Mouse (Mus musculus): ENCODE data around the gene Gm49395. TPM values are rescaled to one million over a fixed set of nuclear protein-coding genes. Genes with fewer than 3 reads are reported as not detected.

Gene Gm49395
- 1.5 and 2.0 TPM in 2 replicates for polyA plus RNA-seq (2016; fragmentation: Nextera tagmentation; extraction: Ambion mirVana)

GRCm38 (mm10) chr13:115101355-115102191 is at the start of gene Gm49395, which contains the start of gene Itga1:
Gene Gm49395 (minus strand): TSS chr13:115101921.
Gene Itga1 (minus strand): TSS chr13:115101964.
- under 1% methylated on average over 39 of the region's 39 CpGs for WGBS
- Histone ChIP-seq H3K4me1 (peaks cover 8% of the 10 kb centered on the region; the same call in 1 of the 2 replicates), H3K9ac (replicated peaks) (peak within 1 kb of the TSS; percentile 39; the same call in 1 of the 2 replicates), H3K27me3 (peaks cover 32% of the 10 kb centered on the region), H3K4me3 (peak within 1 kb of the TSS; percentile 44), H3K4me2 (replicated peaks) (peak within 1 kb of the TSS; percentile 71), H3K9me3 (no peaks in the 10 kb centered on the region), H3K27ac (replicated peaks) (no peak within 1 kb of the TSS), H3K36me3 (no peaks in the 10 kb centered on the region)
- peak; percentile 78 for ATAC-seq (ENCODE audit: low FRiP score, low read depth)

GRCm38 (mm10) chr13:115150602-115151001 is 48.9 kb upstream of the Gm49395 start:
- H3K4me3 ChIP-seq: no peak overlapping the region
- no peak overlapping the region for H3K9ac ChIP-seq (replicated peaks)
- no peaks in the 10 kb centered on the region for H3K27me3 ChIP-seq
- H3K9me3 ChIP-seq: no peaks in the 10 kb centered on the region
- ATAC-seq (ENCODE audit: low FRiP score, low read depth): no peak
- H3K27ac ChIP-seq (replicated peaks): no peak overlapping the region
- 100% methylated on average over 1 of the region's 1 CpGs for WGBS
- no peaks in the 10 kb centered on the region for H3K36me3 ChIP-seq
- no peak overlapping the region for H3K4me2 ChIP-seq (replicated peaks)
- H3K4me1 ChIP-seq: no peaks in the 10 kb centered on the region

DNA sequence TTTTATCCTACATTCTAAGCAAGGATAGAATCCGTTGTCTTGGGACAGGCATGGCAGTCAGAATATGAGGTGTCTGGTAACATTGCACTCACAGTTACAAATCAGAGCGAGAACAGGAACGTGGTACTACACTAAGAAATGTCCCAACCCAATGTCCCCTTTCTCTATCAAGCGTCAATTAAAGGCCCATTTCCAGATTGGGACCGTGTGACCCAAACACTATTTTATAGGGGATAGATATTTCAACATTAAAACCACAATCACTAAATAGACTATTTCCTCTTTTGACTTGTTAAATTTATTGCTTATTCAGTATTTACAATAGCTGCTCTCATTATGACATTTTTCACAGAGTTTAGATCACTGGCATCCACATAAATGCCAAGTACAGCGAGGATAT is 48.1 kb upstream of the Gm49395 start:
- Histone ChIP-seq H3K4me1 (no peaks in the 10 kb centered on the region), H3K27me3 (no peaks in the 10 kb centered on the region), H3K9me3 (no peaks in the 10 kb centered on the region), H3K9ac (replicated peaks) (no peak overlapping the region), H3K27ac (replicated peaks) (no peak overlapping the region), H3K36me3 (no peaks in the 10 kb centered on the region), H3K4me2 (replicated peaks) (no peak overlapping the region), H3K4me3 (no peak overlapping the region)
- 89% methylated on average over 6 of the region's 6 CpGs for WGBS
- no peak for ATAC-seq (ENCODE audit: low FRiP score, low read depth)

DNA sequence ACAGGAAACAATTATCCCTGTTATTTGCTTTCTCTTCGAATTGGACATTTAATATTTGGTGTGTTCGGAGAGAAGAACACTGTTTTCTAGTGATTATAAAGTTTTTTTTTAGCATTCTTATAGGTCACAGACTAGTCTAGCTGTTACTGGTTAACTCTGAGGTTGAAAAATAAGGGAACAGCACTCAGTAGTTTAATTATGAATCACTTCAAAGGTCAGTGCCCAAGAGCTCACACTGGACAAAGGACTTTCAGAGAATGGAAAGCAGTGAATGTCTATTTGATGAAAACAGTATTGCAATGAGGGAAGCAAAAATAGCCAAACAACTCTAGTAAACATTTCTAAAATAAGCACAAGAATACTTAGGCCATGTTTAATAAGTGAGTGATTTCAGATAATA is 41.9 kb upstream of the Gm49395 start:
- H3K9ac ChIP-seq (replicated peaks): no peak overlapping the region
- H3K4me1 ChIP-seq: no peaks in the 10 kb centered on the region
- H3K4me2 ChIP-seq (replicated peaks): no peak overlapping the region
- H3K27me3 ChIP-seq: no peaks in the 10 kb centered on the region
- 94% methylated on average over 2 of the region's 2 CpGs for WGBS
- no peak for ATAC-seq (ENCODE audit: low FRiP score, low read depth)
- no peaks in the 10 kb centered on the region for H3K9me3 ChIP-seq
- no peak overlapping the region for H3K4me3 ChIP-seq
- H3K27ac ChIP-seq (replicated peaks): no peak overlapping the region
- H3K36me3 ChIP-seq: no peaks in the 10 kb centered on the region

DNA sequence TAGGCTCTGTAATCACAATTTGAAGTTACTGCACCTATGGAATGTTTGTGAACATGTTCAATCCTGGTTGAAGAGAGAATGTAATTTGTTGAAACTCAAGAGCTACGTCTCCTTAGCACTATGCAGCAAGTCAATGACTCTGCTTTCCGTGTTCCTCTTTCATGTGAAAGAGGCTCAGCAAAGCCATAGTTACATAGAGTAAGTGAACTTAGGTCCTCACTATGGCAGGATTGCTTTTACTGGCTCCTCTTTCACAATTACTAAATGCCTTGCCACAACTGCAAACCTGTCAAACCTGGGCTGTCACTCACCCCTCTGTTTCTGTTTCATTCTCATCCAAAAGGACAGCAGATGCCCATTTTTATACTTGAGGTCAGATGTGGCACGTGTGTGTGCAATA is 40.3 kb upstream of the Gm49395 start:
- H3K36me3 ChIP-seq: no peaks in the 10 kb centered on the region
- 87% methylated on average over 3 of the region's 3 CpGs for WGBS
- no peaks in the 10 kb centered on the region for H3K4me1 ChIP-seq
- no peak for ATAC-seq (ENCODE audit: low FRiP score, low read depth)
- H3K4me3 ChIP-seq: no peak overlapping the region
- H3K9ac ChIP-seq (replicated peaks): no peak overlapping the region
- H3K9me3 ChIP-seq: no peaks in the 10 kb centered on the region
- no peaks in the 10 kb centered on the region for H3K27me3 ChIP-seq
- no peak overlapping the region for H3K4me2 ChIP-seq (replicated peaks)
- H3K27ac ChIP-seq (replicated peaks): no peak overlapping the region

DNA sequence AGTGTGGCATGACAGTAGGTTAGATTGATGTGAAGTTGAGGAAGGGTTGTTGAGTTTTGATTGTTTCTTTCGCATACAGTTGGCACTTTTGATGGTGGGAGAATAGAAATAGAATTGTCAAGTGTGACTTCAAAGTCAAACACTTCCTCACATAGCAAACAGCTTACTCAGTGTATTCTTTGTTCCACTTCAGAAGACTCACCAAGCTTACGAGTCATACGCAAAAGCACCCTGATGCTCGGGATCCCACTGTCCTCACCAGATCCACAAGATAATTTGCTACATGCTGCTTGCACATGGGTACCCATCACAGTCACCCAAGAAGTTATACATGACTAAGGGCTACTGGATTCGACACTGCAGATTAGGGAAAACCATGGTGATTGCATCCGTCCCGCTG is 36.8 kb upstream of the Gm49395 start:
- Histone ChIP-seq H3K4me1 (no peaks in the 10 kb centered on the region), H3K4me2 (replicated peaks) (no peak overlapping the region), H3K27ac (replicated peaks) (no peak overlapping the region), H3K9me3 (no peaks in the 10 kb centered on the region), H3K4me3 (no peak overlapping the region), H3K27me3 (no peaks in the 10 kb centered on the region), H3K36me3 (no peaks in the 10 kb centered on the region), H3K9ac (replicated peaks) (no peak overlapping the region)
- 89% methylated on average over 7 of the region's 7 CpGs for WGBS
- no peak for ATAC-seq (ENCODE audit: low FRiP score, low read depth)

DNA sequence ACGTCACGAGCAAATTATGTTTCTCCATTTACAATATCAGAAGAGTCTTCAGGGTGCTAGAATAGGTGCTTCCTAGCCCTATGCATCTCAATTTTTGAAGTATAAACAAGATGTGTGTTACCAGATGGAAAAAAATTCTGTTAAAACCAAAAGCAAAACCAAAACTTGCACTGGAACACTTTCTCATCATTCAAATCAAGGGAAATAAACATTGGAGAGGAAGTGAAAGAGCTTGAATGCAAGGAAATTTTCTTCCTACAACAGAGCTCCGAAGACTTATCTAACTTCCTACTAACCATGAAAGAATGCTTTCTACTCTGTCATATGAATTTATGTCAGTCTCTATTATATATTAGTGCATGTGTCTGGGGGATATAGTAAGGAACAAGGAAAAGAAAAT is 35.0 kb upstream of the Gm49395 start:
- H3K27ac ChIP-seq (replicated peaks): no peak overlapping the region
- no peaks in the 10 kb centered on the region for H3K27me3 ChIP-seq
- H3K36me3 ChIP-seq: no peaks in the 10 kb centered on the region
- no peaks in the 10 kb centered on the region for H3K9me3 ChIP-seq
- WGBS: 83% methylated on average over 3 of the region's 3 CpGs
- ATAC-seq (ENCODE audit: low FRiP score, low read depth): no peak
- H3K4me3 ChIP-seq: no peak overlapping the region
- H3K9ac ChIP-seq (replicated peaks): no peak overlapping the region
- H3K4me2 ChIP-seq (replicated peaks): no peak overlapping the region
- H3K4me1 ChIP-seq: no peaks in the 10 kb centered on the region

- ATAC-seq (ENCODE audit: low FRiP score, low read depth): no peak
- Histone ChIP-seq H3K4me1 (no peaks in the 10 kb centered on the region), H3K9ac (replicated peaks) (no peak overlapping the region), H3K4me2 (replicated peaks) (no peak overlapping the region), H3K9me3 (no peaks in the 10 kb centered on the region), H3K4me3 (no peak overlapping the region), H3K27me3 (no peaks in the 10 kb centered on the region), H3K27ac (replicated peaks) (no peak overlapping the region), H3K36me3 (no peaks in the 10 kb centered on the region)
- 35% methylated on average over 5 of the region's 5 CpGs for WGBS
Measured at GRCm38 (mm10) chr13:115132435-115132834, 30.7 kb upstream of the Gm49395 start.

GRCm38 (mm10) chr13:115131381-115131780 is 29.7 kb upstream of the Gm49395 start:
- Histone ChIP-seq H3K9me3 (no peaks in the 10 kb centered on the region), H3K27ac (replicated peaks) (no peak overlapping the region), H3K27me3 (no peaks in the 10 kb centered on the region), H3K9ac (replicated peaks) (no peak overlapping the region), H3K4me2 (replicated peaks) (no peak overlapping the region), H3K4me3 (no peak overlapping the region), H3K4me1 (no peaks in the 10 kb centered on the region), H3K36me3 (no peaks in the 10 kb centered on the region)
- no peak for ATAC-seq (ENCODE audit: low FRiP score, low read depth)
- WGBS: 76% methylated on average over 3 of the region's 3 CpGs

DNA sequence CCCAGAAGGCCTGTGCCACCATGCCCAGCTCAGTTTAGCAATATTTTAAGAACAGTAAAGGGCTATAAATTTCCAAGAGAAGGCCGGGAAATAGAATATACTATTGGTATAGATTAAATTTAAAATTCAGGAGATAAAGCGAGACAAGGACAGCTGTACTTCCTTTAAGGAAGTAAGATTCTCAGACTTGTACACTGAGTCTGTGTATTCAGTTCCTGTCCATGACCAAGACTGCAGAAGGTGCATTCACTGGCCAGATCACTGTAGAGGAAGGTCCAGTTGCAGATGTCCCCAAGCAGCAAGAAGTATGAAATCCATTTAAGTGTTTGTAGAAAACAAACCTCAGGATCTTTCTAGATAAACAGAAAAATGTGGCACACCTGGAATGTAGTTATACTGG is 28.3 kb upstream of the Gm49395 start:
- 98% methylated on average over 2 of the region's 2 CpGs for WGBS
- no peak overlapping the region for H3K27ac ChIP-seq (replicated peaks)

GRCm38 (mm10) chr13:115127826-115128225 is 26.1 kb upstream of the Gm49395 start:
- Histone ChIP-seq H3K9me3 (no peaks in the 10 kb centered on the region), H3K9ac (replicated peaks) (no peak overlapping the region), H3K4me1 (no peaks in the 10 kb centered on the region), H3K27ac (replicated peaks) (no peak overlapping the region), H3K4me3 (no peak overlapping the region), H3K4me2 (replicated peaks) (no peak overlapping the region), H3K27me3 (no peaks in the 10 kb centered on the region), H3K36me3 (no peaks in the 10 kb centered on the region)
- ATAC-seq (ENCODE audit: low FRiP score, low read depth): no peak
- 91% methylated on average over 1 of the region's 1 CpGs for WGBS

More for the DNA sequence above, 28.3 kb upstream of the Gm49395 start:
- no peak for ATAC-seq (ENCODE audit: low FRiP score, low read depth)
- Histone ChIP-seq H3K9ac (replicated peaks) (no peak overlapping the region), H3K36me3 (no peaks in the 10 kb centered on the region), H3K27me3 (no peaks in the 10 kb centered on the region), H3K4me2 (replicated peaks) (no peak overlapping the region), H3K4me3 (no peak overlapping the region), H3K9me3 (no peaks in the 10 kb centered on the region), H3K4me1 (no peaks in the 10 kb centered on the region)

DNA sequence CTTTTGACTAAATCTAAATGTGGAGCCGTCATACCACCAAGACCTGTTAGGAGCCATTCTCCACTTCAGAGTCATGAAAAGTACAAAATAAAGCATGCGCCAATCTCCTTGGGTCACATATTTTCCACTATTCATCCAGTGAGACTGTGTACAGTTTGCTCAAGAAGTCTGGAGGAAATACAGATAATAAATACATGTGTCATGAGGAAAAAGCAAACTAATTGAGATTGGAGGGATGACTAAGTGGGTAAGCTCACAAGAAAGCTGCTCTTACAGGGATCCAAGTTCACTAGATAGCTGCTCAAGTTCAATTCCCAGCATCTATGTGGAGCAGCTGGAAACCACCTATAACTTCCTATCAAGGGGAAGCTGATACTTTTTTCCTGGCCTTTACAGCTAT is 24.8 kb upstream of the Gm49395 start:
- Histone ChIP-seq H3K9ac (replicated peaks) (no peak overlapping the region), H3K4me1 (no peaks in the 10 kb centered on the region), H3K4me3 (no peak overlapping the region), H3K4me2 (replicated peaks) (no peak overlapping the region), H3K27me3 (no peaks in the 10 kb centered on the region), H3K9me3 (no peaks in the 10 kb centered on the region), H3K27ac (replicated peaks) (no peak overlapping the region), H3K36me3 (no peaks in the 10 kb centered on the region)
- no peak for ATAC-seq (ENCODE audit: low FRiP score, low read depth)
- WGBS: 93% methylated on average over 2 of the region's 2 CpGs
